Mouse (Mus musculus): ENCODE data around the gene Hspa1l. TPM values are rescaled to one million over a fixed set of nuclear protein-coding genes. Genes with fewer than 3 reads are reported as not detected.

Hspa1l gene
- polyA plus RNA-seq, 1 experiment from 2014 or later: 1.9 TPM

DNA sequence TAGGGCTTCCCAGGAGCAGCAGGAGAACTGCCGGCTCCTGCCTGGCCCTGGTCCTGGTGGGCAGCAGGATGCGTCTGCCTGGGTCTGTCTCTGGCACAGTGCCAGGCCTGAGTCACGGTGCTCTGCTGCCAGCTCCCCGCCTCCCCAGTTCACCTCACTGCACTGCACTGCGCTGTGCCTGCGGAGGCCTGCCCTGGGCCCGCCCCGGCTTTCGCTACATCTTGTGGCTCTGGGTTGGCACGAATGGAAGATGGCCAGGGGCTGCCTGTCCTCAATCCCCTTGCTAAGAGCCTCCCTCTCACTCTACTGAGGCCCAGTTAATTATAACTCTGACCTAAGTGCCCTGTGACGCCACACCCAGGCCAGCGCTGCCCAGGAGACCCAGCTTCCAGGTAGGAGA lies 43.9 kb downstream of the Hspa1l start, which contains the start of gene Vwa7:
Gene Vwa7 (plus strand): TSS at position 204 of the 400 bp plus-strand sequence.
- ChIA-PET CTCF (no interaction called here), POLR2A (interaction anchor here (1.5 kb wide), 1 partner anchor 94 kb away, joined by 4 read pairs; no protein-coding TSS in a partner anchor)
- ATAC-seq: no peak
- no peaks in the 10 kb centered on the region for H3K27me3 ChIP-seq
- DNase-seq (ENCODE audit: low read depth, low spot score): no peak
- in situ Hi-C loops (cut with MboI; ENCODE audit: low pct_unique_long_range_greater_than_20kb): loop anchor here (10.0 kb wide), 1 partner anchor 218 kb away; the partner anchor contains the start of genes Atp6v1g2 and Nfkbil1
- TF ChIP-seq CTCF (IDR thresholded peaks at IDR 0.05): no peak

DNA sequence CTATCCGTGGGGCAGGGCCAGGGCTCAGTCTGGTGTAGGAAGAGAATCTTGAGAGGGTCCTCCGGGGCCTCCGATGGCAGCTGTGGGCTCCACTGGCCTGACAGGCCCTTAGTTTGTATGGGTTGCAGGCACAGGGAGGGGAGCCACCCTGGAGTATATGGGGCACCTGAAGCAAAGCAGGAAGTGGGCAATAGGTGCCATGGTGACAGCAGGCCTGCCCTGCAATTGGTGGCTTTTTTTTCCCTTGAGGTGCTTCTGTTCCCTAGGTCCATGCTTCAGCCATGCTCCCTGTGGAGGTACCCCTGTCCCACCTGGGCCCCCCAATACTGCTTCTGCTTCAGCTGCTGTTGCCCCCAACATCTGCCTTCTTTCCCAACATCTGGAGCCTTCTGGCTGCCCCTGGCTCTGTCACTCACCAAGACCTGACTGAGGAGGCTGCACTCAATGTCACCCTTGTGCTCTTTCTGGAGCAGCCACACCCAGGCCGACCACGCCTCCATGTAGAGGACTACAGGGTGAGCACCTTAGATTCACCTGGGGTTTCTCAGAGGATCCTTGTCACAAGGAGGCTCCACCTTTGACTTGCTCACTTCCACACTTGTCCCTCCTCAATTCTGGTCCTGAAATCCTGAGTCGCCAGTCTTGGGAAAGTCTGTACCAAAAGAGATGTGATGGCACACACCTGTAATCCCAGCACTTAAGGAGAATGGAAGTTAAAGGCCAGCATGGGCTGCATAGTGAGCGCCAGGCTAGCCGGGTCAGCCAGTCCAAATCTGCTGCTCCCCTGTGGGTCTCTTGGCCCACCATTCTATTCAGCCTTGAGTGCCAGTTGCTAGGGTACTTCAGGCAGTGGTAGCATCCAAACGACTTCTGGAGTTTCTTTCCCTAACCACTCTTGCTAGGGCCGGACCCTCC lies 44.5 kb downstream of the Hspa1l start:
- no peaks in the 10 kb centered on the region for H3K27me3 ChIP-seq
- CTCF ChIA-PET: interaction anchor here (1.4 kb wide), 1 partner anchor 89 kb away, joined by 4 read pairs; no protein-coding TSS in a partner anchor
- ATAC-seq (no peak), DNase-seq (ENCODE audit: low read depth, low spot score) (no peak)
- TF ChIP-seq CTCF (IDR thresholded peaks at IDR 0.05): no peak
- POLR2A ChIA-PET: interaction anchor here (1.5 kb wide), 1 partner anchor 94 kb away, joined by 4 read pairs; no protein-coding TSS in a partner anchor
- in situ Hi-C loops (cut with MboI; ENCODE audit: low pct_unique_long_range_greater_than_20kb): loop anchor here (10.0 kb wide), 1 partner anchor 218 kb away; the partner anchor contains the start of genes Atp6v1g2 and Nfkbil1

DNA sequence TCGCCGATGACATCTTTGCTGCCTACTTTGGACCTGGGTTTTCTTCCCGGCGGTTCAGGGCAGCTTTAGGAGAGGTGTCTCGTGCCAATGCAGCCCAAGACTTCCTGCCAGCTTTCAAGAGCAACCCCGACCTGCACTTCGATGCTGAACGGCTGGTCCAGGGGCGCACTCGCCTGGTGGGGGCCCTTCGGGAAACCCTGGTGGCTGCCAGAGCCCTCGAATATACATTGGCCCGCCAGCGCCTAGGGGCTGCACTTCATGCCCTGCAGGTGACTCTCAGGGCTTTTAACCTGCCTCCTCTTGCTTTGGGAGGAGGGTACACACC lies 45.2 kb downstream of the Hspa1l start:
- H3K27me3 ChIP-seq: no peaks in the 10 kb centered on the region
- ChIA-PET POLR2A (interaction anchor here (1.0 to 1.5 kb wide), 3 partner anchors 17 to 103 kb away, joined by 3 to 4 read pairs (median 3); partner anchors contain the start of gene Gpank1), CTCF (interaction anchor here (1.4 kb wide), 1 partner anchor 89 kb away, joined by 4 read pairs; no protein-coding TSS in a partner anchor)
- TF ChIP-seq CTCF (IDR thresholded peaks at IDR 0.05): no peak
- no peak for ATAC-seq
- in situ Hi-C loops (cut with MboI; ENCODE audit: low pct_unique_long_range_greater_than_20kb): loop anchor here (10.0 kb wide), 1 partner anchor 217 kb away; the partner anchor contains the start of genes Atp6v1g2 and Nfkbil1
- no peak for DNase-seq (ENCODE audit: low read depth, low spot score)

DNA sequence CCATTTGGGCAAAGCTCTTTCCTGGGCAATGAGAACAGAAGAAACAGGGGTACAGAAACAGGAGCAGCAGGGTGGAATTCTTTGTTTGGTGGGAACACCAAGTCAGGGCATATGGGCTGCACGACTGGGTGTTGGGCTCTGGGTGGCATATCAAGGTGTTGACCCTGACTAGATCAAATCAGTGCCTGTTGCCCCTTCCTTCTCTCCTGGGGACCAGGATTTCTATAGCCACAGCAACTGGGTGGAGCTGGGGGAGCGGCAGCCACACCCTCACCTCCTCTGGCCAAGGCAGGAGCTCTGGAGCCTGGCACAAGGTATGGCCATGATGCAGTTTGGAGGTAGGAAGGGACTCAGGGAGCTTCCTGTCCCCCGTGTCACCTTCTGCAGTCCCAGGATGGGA lies 45.7 kb downstream of the Hspa1l start:
- ATAC-seq (no peak), DNase-seq (ENCODE audit: low read depth, low spot score) (no peak)
- H3K27me3 ChIP-seq: no peaks in the 10 kb centered on the region
- POLR2A ChIA-PET: interaction anchor here (1.0 to 1.6 kb wide), 3 partner anchors 18 to 103 kb away, joined by 3 read pairs; partner anchors contain the start of gene Gpank1
- TF ChIP-seq CTCF (IDR thresholded peaks at IDR 0.05): no peak
- in situ Hi-C loops (cut with MboI; ENCODE audit: low pct_unique_long_range_greater_than_20kb): loop anchor here (10.0 kb wide), 1 partner anchor 217 kb away; the partner anchor contains the start of genes Atp6v1g2 and Nfkbil1
- CTCF ChIA-PET: interaction anchor here (1.4 kb wide), 1 partner anchor 88 kb away, joined by 4 read pairs; no protein-coding TSS in a partner anchor

DNA sequence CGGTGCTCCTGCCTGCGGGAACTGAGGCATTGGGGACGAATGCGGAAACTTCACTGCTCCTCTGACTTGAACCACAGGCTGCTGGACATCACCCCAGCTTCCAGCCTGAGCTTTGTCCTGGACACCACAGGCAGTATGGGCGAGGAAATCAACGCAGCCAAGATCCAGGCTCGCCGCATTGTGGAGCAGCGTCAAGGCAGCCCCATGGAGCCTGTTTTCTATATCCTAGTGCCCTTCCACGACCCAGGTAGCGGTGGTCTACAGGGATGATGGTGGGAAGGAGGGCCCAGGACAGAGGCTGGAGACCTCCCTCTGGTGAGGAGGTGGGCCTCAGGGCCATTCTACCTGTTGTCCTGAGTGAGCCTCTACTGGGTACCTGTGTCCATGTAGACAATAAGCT lies 47.4 kb downstream of the Hspa1l start:
- ChIA-PET CTCF (interaction anchor here (0.9 to 2.0 kb wide), 4 partner anchors 8 to 87 kb away, joined by 3 to 8 read pairs (median 3); partner anchors contain the start of gene Sapcd1), POLR2A (interaction anchor here (2.2 kb wide), 1 partner anchor 39 kb away, joined by 9 read pairs; the partner anchor contains the start of gene Ddah2)

DNA sequence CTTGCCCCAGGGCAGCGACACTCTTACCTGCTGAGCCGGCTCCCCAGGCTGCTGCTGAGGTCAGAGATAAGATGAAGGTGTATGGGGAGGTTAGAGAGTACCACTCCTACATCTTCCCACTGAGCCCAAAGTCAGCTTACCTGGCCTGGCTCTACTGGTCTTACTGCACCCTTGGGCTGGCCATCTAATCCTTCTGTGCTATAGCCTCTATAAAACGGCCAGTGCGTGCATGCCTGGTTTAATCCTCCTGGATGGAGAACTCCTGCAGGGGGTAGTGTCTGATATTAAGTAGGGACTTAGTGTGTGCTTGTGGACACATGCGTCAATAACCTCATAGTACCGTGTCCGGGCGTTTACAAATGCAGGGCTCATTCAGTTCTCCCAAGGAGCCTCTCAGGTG lies 48.0 kb downstream of the Hspa1l start:
- POLR2A ChIA-PET: interaction anchor here (2.1 to 2.2 kb wide), 2 partner anchors 31 to 39 kb away, joined by 9 read pairs; partner anchors contain the start of gene Ddah2
- no peak for DNase-seq (ENCODE audit: low read depth, low spot score)
- H3K27me3 ChIP-seq: no peaks in the 10 kb centered on the region
- no peak for TF ChIP-seq CTCF (IDR thresholded peaks at IDR 0.05)
- in situ Hi-C loops (cut with MboI; ENCODE audit: low pct_unique_long_range_greater_than_20kb): loop anchor here (5.0 kb wide), 2 partner anchors 42 to 92 kb away; no protein-coding TSS in a partner anchor
- CTCF ChIA-PET: interaction anchor here (0.7 to 2.7 kb wide), 14 partner anchors 15 to 87 kb away, joined by 3 to 12 read pairs (median 4); partner anchors contain the start of genes Clic1, Ly6g6e and Ly6g6f
- no peak for ATAC-seq

More for the DNA sequence above, 47.4 kb downstream of the Hspa1l start:
- TF ChIP-seq CTCF (IDR thresholded peaks at IDR 0.05): no peak
- in situ Hi-C loops (cut with MboI; ENCODE audit: low pct_unique_long_range_greater_than_20kb): loop anchor here (5.0 to 10.0 kb wide), 3 partner anchors 42 to 215 kb away; partner anchors contain the start of genes Atp6v1g2 and Nfkbil1
- H3K27me3 ChIP-seq: no peaks in the 10 kb centered on the region
- ATAC-seq: no peak
- no peak for DNase-seq (ENCODE audit: low read depth, low spot score)

DNA sequence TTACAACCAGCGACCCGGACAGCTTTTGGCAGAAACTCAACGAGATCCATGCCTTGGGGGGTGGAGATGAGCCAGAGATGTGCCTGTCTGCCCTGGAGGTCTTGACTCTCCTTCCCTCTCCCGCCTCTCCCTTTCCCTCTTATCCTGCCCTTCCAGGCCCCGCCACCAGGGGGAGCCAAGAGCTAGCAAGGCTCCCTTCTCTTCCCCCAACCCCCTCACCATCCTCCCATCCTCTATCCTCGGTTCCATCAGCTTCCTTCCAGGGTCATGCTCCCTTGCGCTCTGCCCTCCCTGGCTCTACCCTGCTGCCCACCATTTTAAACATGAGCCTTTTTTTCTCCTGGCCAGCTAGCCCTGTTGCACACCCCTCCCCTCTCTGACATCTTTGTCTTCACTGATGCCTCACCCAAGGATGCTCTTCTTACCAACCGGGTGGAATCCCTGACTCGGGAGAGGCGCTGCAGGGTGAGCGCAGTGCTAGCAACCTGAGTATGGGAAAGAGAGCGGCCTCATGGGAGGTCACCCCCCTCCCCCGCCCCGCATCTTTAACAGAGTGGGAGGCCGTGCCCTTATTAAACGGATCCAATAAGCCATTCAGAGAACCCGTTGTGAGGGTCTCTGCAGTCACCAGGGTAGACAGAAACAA lies 48.8 kb downstream of the Hspa1l start:
- no peaks in the 10 kb centered on the region for H3K27me3 ChIP-seq
- DNase-seq (ENCODE audit: low read depth, low spot score) (no peak), ATAC-seq (no peak)
- CTCF ChIA-PET: interaction anchor here (0.7 to 2.7 kb wide), 19 partner anchors 14 to 100 kb away, joined by 3 to 12 read pairs (median 4); partner anchors contain the start of genes Clic1, Gpank1, Ly6g6e and Ly6g6f
- TF ChIP-seq CTCF (IDR thresholded peaks at IDR 0.05): no peak
- in situ Hi-C loops (cut with MboI; ENCODE audit: low pct_unique_long_range_greater_than_20kb): loop anchor here (5.0 kb wide), 2 partner anchors 41 to 91 kb away; no protein-coding TSS in a partner anchor
- POLR2A ChIA-PET: interaction anchor here (0.6 to 2.2 kb wide), 7 partner anchors 25 to 100 kb away, joined by 3 to 9 read pairs (median 3); partner anchors contain the start of genes Clic1, Ddah2 and Gpank1

DNA sequence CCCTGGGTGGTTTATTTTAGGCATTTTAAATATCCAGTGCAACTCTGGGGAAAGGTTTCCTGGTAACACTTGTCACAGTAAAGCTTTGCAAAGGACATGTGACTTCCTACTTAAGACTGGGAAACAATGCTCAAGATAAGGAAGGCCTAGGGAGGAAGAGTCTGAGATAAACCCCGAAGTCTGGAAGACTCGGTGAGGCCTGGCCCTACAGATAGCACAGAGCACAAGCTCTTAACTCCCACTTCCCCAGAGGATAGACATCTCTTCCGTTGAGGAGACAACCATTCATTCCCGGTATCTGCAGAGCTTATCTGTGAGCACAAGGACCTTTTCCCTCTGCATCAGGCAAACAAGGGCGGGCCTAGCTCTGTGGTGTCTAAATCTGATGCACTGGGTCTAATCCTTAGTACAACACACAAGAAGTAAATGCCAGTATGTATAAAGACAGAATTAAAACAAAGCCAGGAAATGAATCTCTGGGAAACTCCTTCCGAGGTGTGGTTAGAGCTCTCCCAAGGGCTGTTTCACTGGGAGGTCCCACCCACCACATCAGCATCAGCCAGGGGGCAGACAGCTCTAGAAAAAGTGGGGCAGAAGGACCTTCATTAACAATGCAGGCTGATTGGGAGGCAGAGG lies 49.5 kb downstream of the Hspa1l start:
- TF ChIP-seq CTCF (IDR thresholded peaks at IDR 0.05): no peak
- DNase-seq (ENCODE audit: low read depth, low spot score) (no peak), ATAC-seq (no peak)
- H3K27me3 ChIP-seq: no peaks in the 10 kb centered on the region
- ChIA-PET CTCF (interaction anchor here (0.9 to 2.7 kb wide), 15 partner anchors 11 to 99 kb away, joined by 3 to 12 read pairs (median 4); partner anchors contain the start of genes Clic1, Gpank1 and Ly6g6e), POLR2A (interaction anchor here (0.6 to 2.1 kb wide), 6 partner anchors 25 to 99 kb away, joined by 3 to 9 read pairs (median 3); partner anchors contain the start of genes Clic1 and Gpank1)
- in situ Hi-C loops (cut with MboI; ENCODE audit: low pct_unique_long_range_greater_than_20kb): loop anchor here (5.0 kb wide), 2 partner anchors 40 to 90 kb away; no protein-coding TSS in a partner anchor
